Mouse (Mus musculus): ENCODE results near the gene Slc36a4. TPM values are rescaled to one million over a fixed set of nuclear protein-coding genes. Genes with fewer than 3 reads are reported as not detected.

Slc36a4 gene
- total and polyA plus RNA-seq, 3 experiments, result 6.6 to 9.2 (median 9.0) TPM

GRCm38 (mm10) chr9:15670002-15670527, 39.5 kb upstream of the Slc36a4 start:
- no peak overlapping the region for H3K27ac ChIP-seq (ENCODE audit: insufficient read depth, low read depth)
- no peaks in the 10 kb centered on the region for H3K36me3 ChIP-seq (replicated peaks in 1 of 2; ENCODE audit: control insufficient read depth in 1 of 2, insufficient read depth in 1 of 2, low read length in 1 of 2)
- no peaks in the 10 kb centered on the region for H3K9me3 ChIP-seq (replicated peaks; ENCODE audit: low read length)
- dilution Hi-C loops (cut with MboI; ENCODE audit: extremely low pct_ligation_motif_present, extremely low pct_unique_long_range_greater_than_20kb, low sequenced_read_pairs), result no loop called here
- H3K9ac ChIP-seq (ENCODE audit: insufficient read depth, low read depth), result no peak overlapping the region
- no peak overlapping the region for H3K4me3 ChIP-seq (replicated peaks in 1 of 3; ENCODE audit: low read depth in 2 of 3, low read length in 2 of 3, poor library complexity in 1 of 3)
- peak; percentile 57 for DNase-seq (ENCODE audit: extremely low read depth)
- in situ Hi-C loops (cut with MboI; ENCODE audit: low pct_ligation_motif_present, low pct_unique_long_range_greater_than_20kb, low sequenced_read_pairs), result loop anchor here (10.0 kb wide), 1 partner anchor 135 kb away; no protein-coding TSS in a partner anchor
- peaks cover 6 to 49% of the 10 kb centered on the region in 2 experiments; a peak in 3 of 4 replicates for H3K4me1 ChIP-seq (ENCODE audit: control insufficient read depth in 1 of 2, insufficient read depth in 2 of 2)
- H3K27me3 ChIP-seq (replicated peaks), result no peaks in the 10 kb centered on the region
- TF ChIP-seq E2F4 (IDR thresholded peaks at IDR 0.05; ENCODE audit: insufficient replicate concordance, low read depth, low read length), result no peak
- no peak for TF ChIP-seq GABPA (IDR thresholded peaks at IDR 0.05; ENCODE audit: insufficient replicate concordance, low read depth, low read length)
- TF ChIP-seq MAX (IDR thresholded peaks at IDR 0.05; ENCODE audit: low read length), result no peak
- TF ChIP-seq JUN (IDR thresholded peaks at IDR 0.05; ENCODE audit: insufficient read depth, low read depth, low read length), result no peak
- no peak for TF ChIP-seq POLR2AphosphoS2 (IDR thresholded peaks at IDR 0.05; ENCODE audit: low read depth, low read length)
- TF ChIP-seq MYC (IDR thresholded peaks at IDR 0.05; ENCODE audit: low read depth, low read length), result 0 out of 2 replicates have a peak, but pooled peaks have one; percentile 8
- no peak for TF ChIP-seq KAT2A (IDR thresholded peaks at IDR 0.05; ENCODE audit: insufficient replicate concordance, low read length)
- TF ChIP-seq ZNF384 (IDR thresholded peaks at IDR 0.05; ENCODE audit: low read depth, low read length), result 0 out of 2 replicates have a peak, but pooled peaks have one; percentile 5
- no peak for TF ChIP-seq CHD2 (IDR thresholded peaks at IDR 0.05; ENCODE audit: low read length)
- no peak for TF ChIP-seq CTCF (conservative IDR thresholded peaks at IDR 0.05 in 1 of 2, IDR thresholded peaks at IDR 0.05 in 1 of 2; ENCODE audit: low read depth in 2 of 2, low read length in 2 of 2)
- H3K4me2 ChIP-seq (ENCODE audit: insufficient read depth, low read depth, poor library complexity, severe bottlenecking), result peak overlapping the region; percentile 34; the same call in 1 of the 2 replicates
- no peaks in the 10 kb centered on the region for H3K79me2 ChIP-seq (replicated peaks; ENCODE audit: control insufficient read depth, extremely low read depth, insufficient read depth, poor library complexity, severe bottlenecking)

GRCm38 (mm10) chr9:15672251-15672650, 37.3 kb upstream of the Slc36a4 start:
- H3K27ac ChIP-seq (ENCODE audit: insufficient read depth, low read depth), result no peak overlapping the region
- H3K4me1 ChIP-seq (ENCODE audit: control insufficient read depth in 1 of 2, insufficient read depth in 2 of 2), result peaks cover 6 to 34% of the 10 kb centered on the region in 2 experiments; a peak in 3 of 4 replicates
- no peaks in the 10 kb centered on the region for H3K36me3 ChIP-seq (replicated peaks in 1 of 2; ENCODE audit: control insufficient read depth in 1 of 2, insufficient read depth in 1 of 2, low read length in 1 of 2)
- dilution Hi-C loops (cut with MboI; ENCODE audit: extremely low pct_ligation_motif_present, extremely low pct_unique_long_range_greater_than_20kb, low sequenced_read_pairs), result no loop called here
- H3K27me3 ChIP-seq (replicated peaks), result no peaks in the 10 kb centered on the region
- H3K9me3 ChIP-seq (replicated peaks; ENCODE audit: low read length), result no peaks in the 10 kb centered on the region
- no peak overlapping the region for H3K4me2 ChIP-seq (ENCODE audit: insufficient read depth, low read depth, poor library complexity, severe bottlenecking)
- TF ChIP-seq JUN (IDR thresholded peaks at IDR 0.05; ENCODE audit: insufficient read depth, low read depth, low read length) (no peak), CTCF (conservative IDR thresholded peaks at IDR 0.05 in 1 of 2, IDR thresholded peaks at IDR 0.05 in 1 of 2; ENCODE audit: low read depth in 2 of 2, low read length in 2 of 2) (no peak), HCFC1 (IDR thresholded peaks at IDR 0.05; ENCODE audit: low read depth, low read length) (no peak), MAZ (IDR thresholded peaks at IDR 0.05; ENCODE audit: low read depth, low read length) (no peak), RAD21 (IDR thresholded peaks at IDR 0.05; ENCODE audit: low read depth, low read length) (no peak), TCF12 (IDR thresholded peaks at IDR 0.05; ENCODE audit: low read depth, low read length) (no peak), MXI1 (IDR thresholded peaks at IDR 0.05; ENCODE audit: low read depth, low read length) (no peak), PAX5 (IDR thresholded peaks at IDR 0.05; ENCODE audit: low read length) (no peak), NRF1 (IDR thresholded peaks at IDR 0.05; ENCODE audit: low read depth, low read length) (no peak)
- H3K9ac ChIP-seq (ENCODE audit: insufficient read depth, low read depth), result no peak overlapping the region
- H3K4me3 ChIP-seq (replicated peaks in 1 of 3; ENCODE audit: low read depth in 2 of 3, low read length in 2 of 3, poor library complexity in 1 of 3), result no peak overlapping the region
- in situ Hi-C loops (cut with MboI; ENCODE audit: low pct_ligation_motif_present, low pct_unique_long_range_greater_than_20kb, low sequenced_read_pairs), result loop anchor here (10.0 kb wide), 1 partner anchor 137 kb away; no protein-coding TSS in a partner anchor
- H3K79me2 ChIP-seq (replicated peaks; ENCODE audit: control insufficient read depth, extremely low read depth, insufficient read depth, poor library complexity, severe bottlenecking), result no peaks in the 10 kb centered on the region
- DNase-seq (ENCODE audit: extremely low read depth), result no peak

Measured in CH12.LX (cell line).